7 mouse cellular contexts compared by ENCODE assay signal in the genomic region with DNA sequence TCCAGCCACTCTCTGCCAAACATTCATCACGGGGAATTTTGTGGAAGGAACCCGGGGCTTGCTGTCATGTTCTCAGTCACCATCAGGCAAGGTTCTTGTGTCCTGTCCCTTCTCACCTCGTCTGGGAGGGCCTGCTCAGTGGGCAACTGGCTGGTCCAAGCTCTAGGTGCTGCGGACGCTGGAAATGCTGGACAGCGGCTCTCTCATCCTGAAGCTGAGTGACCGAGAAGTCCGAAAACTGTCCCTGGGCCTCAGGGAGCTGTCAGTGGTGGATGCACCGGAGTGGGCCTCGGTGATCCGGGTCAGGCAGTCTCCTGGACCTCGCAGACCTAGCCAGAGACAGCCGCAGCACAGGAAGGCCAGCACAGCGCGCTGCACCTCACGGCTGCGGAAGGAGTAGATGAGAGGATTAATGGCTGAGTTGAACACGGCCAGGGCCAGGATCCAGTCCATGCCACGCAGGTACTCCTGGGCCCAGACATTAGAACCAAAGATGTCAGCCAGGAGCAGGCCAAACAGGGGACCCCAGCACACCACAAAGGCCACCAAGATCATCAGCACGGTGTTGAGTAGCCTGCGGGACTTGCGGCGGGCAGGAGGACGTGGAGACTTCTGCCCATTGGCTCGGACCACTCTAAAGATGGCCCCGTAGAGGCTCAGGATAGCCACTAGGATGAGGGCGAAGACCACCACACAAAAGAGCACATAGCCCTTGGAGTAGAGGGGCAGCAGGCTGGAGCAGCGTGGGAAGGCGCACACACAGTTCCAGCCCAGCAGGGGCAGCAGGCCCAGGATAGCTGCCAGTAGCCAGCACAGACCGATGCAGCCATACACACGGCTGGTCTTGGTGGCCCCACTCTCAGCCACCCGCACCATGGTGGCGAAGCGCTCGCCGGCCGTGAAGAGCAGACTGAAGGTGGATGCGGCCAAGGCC. TPM values are rescaled to one million over a fixed set of nuclear protein-coding genes. Genes with fewer than 3 reads are reported as not detected.
DNase-seq lines count a peak whose midpoint lies in the region; ATAC-seq lines count a peak whose summit lies in the region.

No protein-coding gene starts in this region.

- no peak for ATAC-seq in kidney, embryonic 14.5 days (ENCODE audit: low FRiP score, low TSS enrichment)
- ATAC-seq in kidney, embryonic 15.5 days (replicated peaks; ENCODE audit: low FRiP score), result no peak
- no peak for ATAC-seq in liver, embryonic 11.5 days (replicated peaks; ENCODE audit: low FRiP score)

- no peak overlapping the region for H3K27ac ChIP-seq in kidney, embryonic 14.5 days (ENCODE audit: low read depth, low read length)
- H3K27ac ChIP-seq in kidney, embryonic 15.5 days, result no peak overlapping the region
- peak overlapping the region; percentile 62; the same call in 1 of the 2 replicates for H3K27ac ChIP-seq in liver, embryonic 11.5 days (ENCODE audit: low read depth, low read length)

- peak; percentile 59 for DNase-seq in 416B (ENCODE audit: low read depth)
- peak; percentile 49 to 54 for DNase-seq in B cell, adult 2 months
- DNase-seq in liver, embryonic 11.5 days (ENCODE audit: low spot score), result no peak
- DNase-seq in right cerebral cortex, adult 18-20 months, result no peak
- DNase-seq in frontal cortex, adult 2 months (ENCODE audit: extremely low spot score in 1 of 2, low spot score in 1 of 2), result no peak

- peaks cover 11% of the 10 kb centered on the region for H3K4me1 ChIP-seq in kidney, embryonic 14.5 days (ENCODE audit: control insufficient read depth, insufficient read depth, low read length)
- peaks cover 44% of the 10 kb centered on the region for H3K4me1 ChIP-seq in kidney, embryonic 15.5 days
- peaks cover 47% of the 10 kb centered on the region for H3K4me1 ChIP-seq in liver, embryonic 11.5 days (replicated peaks; ENCODE audit: control insufficient read depth, insufficient read depth, low read length)

- 88% methylated on average over 38 of the region's 38 CpGs for WGBS in kidney, embryonic 14.5 days
- WGBS in kidney, embryonic 15.5 days, result 87% methylated on average over 38 of the region's 38 CpGs
- WGBS in liver, embryonic 11.5 days, result 80% methylated on average over 38 of the region's 38 CpGs

- peaks cover 6% of the 10 kb centered on the region; the same call in 1 of the 2 replicates for H3K27me3 ChIP-seq in kidney, embryonic 14.5 days (ENCODE audit: control insufficient read depth, insufficient read depth, low read length)
- peaks cover 9% of the 10 kb centered on the region for H3K27me3 ChIP-seq in kidney, embryonic 15.5 days
- no peaks in the 10 kb centered on the region for H3K27me3 ChIP-seq in liver, embryonic 11.5 days (replicated peaks; ENCODE audit: control insufficient read depth, insufficient read depth, low read length)

- 0 out of 2 replicates have a peak overlapping the region, but pooled peaks have one; percentile 4 for H3K9ac ChIP-seq in kidney, embryonic 14.5 days (ENCODE audit: low read depth, low read length)
- no peak overlapping the region for H3K9ac ChIP-seq in kidney, embryonic 15.5 days
- H3K9ac ChIP-seq in liver, embryonic 11.5 days (ENCODE audit: low read depth, low read length), result peak overlapping the region; percentile 64

- H3K9me3 ChIP-seq in kidney, embryonic 14.5 days (ENCODE audit: control insufficient read depth, low read length), result no peaks in the 10 kb centered on the region
- no peaks in the 10 kb centered on the region for H3K9me3 ChIP-seq in kidney, embryonic 15.5 days (replicated peaks)
- no peaks in the 10 kb centered on the region for H3K9me3 ChIP-seq in liver, embryonic 11.5 days (ENCODE audit: control insufficient read depth, low read length)

- no peak overlapping the region for H3K4me3 ChIP-seq in kidney, embryonic 14.5 days (ENCODE audit: low read length)
- H3K4me3 ChIP-seq in kidney, embryonic 15.5 days (replicated peaks), result no peak overlapping the region
- H3K4me3 ChIP-seq in liver, embryonic 11.5 days (ENCODE audit: low read depth, low read length), result peak overlapping the region; percentile 92

- peaks cover 4% of the 10 kb centered on the region; the same call in 1 of the 2 replicates for H3K36me3 ChIP-seq in kidney, embryonic 14.5 days (ENCODE audit: control insufficient read depth, insufficient read depth, low read length)
- H3K36me3 ChIP-seq in kidney, embryonic 15.5 days, result 0 out of 2 replicates have a peak, but pooled peaks cover 3% of the 10 kb centered on the region
- H3K36me3 ChIP-seq in liver, embryonic 11.5 days (ENCODE audit: control insufficient read depth, insufficient read depth, low read length), result 0 out of 2 replicates have a peak, but pooled peaks cover 2% of the 10 kb centered on the region

- no peak overlapping the region for H3K4me2 ChIP-seq in kidney, embryonic 14.5 days (replicated peaks; ENCODE audit: low read depth, low read length)
- no peak overlapping the region for H3K4me2 ChIP-seq in kidney, embryonic 15.5 days
- peak overlapping the region; percentile 78 for H3K4me2 ChIP-seq in liver, embryonic 11.5 days

RNA-seq across cellular contexts. Expression of gene S1pr4, which starts 1.3 kb away (rescaled TPM):
- 0.41 and 0.54 TPM in 2 replicates for polyA plus RNA-seq in kidney, embryonic 14.5 days (2014; fragmentation: Nextera tagmentation; extraction: Ambion mirVana)
- polyA plus RNA-seq in kidney, embryonic 15.5 days (2015; fragmentation: Nextera tagmentation; extraction: Ambion mirVana), result 1.2 and 1.4 TPM in 2 replicates
- polyA plus RNA-seq in liver, embryonic 11.5 days (2014; fragmentation: Nextera tagmentation; extraction: Ambion mirVana), result 4.5 and 4.6 TPM in 2 replicates
- 0.94 and 1.1 TPM in 2 replicates for polyA plus RNA-seq in frontal cortex, adult 2 months (2012; rRNA removed)

RNA-seq across cellular contexts. Expression of gene Ncln, which starts 2.4 kb away (rescaled TPM):
- 59.1 and 76.6 TPM in 2 replicates for polyA plus RNA-seq in kidney, embryonic 14.5 days (2014; fragmentation: Nextera tagmentation; extraction: Ambion mirVana)
- 85.7 and 93.5 TPM in 2 replicates for polyA plus RNA-seq in kidney, embryonic 15.5 days (2015; fragmentation: Nextera tagmentation; extraction: Ambion mirVana)
- 92.2 and 97.9 TPM in 2 replicates for polyA plus RNA-seq in liver, embryonic 11.5 days (2014; fragmentation: Nextera tagmentation; extraction: Ambion mirVana)
- polyA plus RNA-seq in frontal cortex, adult 2 months (2012; rRNA removed), result 120 and 134 TPM in 2 replicates

RNA-seq across cellular contexts. Expression of gene Celf5, which starts 16.1 kb away (rescaled TPM):
- 0.28 and 0.36 TPM in 2 replicates for polyA plus RNA-seq in kidney, embryonic 14.5 days (2014; fragmentation: Nextera tagmentation; extraction: Ambion mirVana)
- 0.50 and 0.82 TPM in 2 replicates for polyA plus RNA-seq in kidney, embryonic 15.5 days (2015; fragmentation: Nextera tagmentation; extraction: Ambion mirVana)
- polyA plus RNA-seq in liver, embryonic 11.5 days (2014; fragmentation: Nextera tagmentation; extraction: Ambion mirVana), result 0.12 TPM in 1 of 2 replicates, not detected in the other
- 345 and 388 TPM in 2 replicates for polyA plus RNA-seq in frontal cortex, adult 2 months (2012; rRNA removed)

RNA-seq across cellular contexts. Expression of gene Gna15, which starts 25.4 kb away (rescaled TPM):
- 0.23 and 0.60 TPM in 2 replicates for polyA plus RNA-seq in kidney, embryonic 14.5 days (2014; fragmentation: Nextera tagmentation; extraction: Ambion mirVana)
- polyA plus RNA-seq in kidney, embryonic 15.5 days (2015; fragmentation: Nextera tagmentation; extraction: Ambion mirVana), result 0.89 and 1.00 TPM in 2 replicates
- 10.1 and 11.3 TPM in 2 replicates for polyA plus RNA-seq in liver, embryonic 11.5 days (2014; fragmentation: Nextera tagmentation; extraction: Ambion mirVana)
- 2.9 and 3.7 TPM in 2 replicates for polyA plus RNA-seq in frontal cortex, adult 2 months (2012; rRNA removed)

RNA-seq across cellular contexts. Expression of gene Nfic, which starts 43.1 kb away (rescaled TPM):
- polyA plus RNA-seq in kidney, embryonic 14.5 days (2014; fragmentation: Nextera tagmentation; extraction: Ambion mirVana), result 47.3 and 59.0 TPM in 2 replicates
- 67.9 and 84.5 TPM in 2 replicates for polyA plus RNA-seq in kidney, embryonic 15.5 days (2015; fragmentation: Nextera tagmentation; extraction: Ambion mirVana)
- 15.4 and 21.4 TPM in 2 replicates for polyA plus RNA-seq in liver, embryonic 11.5 days (2014; fragmentation: Nextera tagmentation; extraction: Ambion mirVana)
- polyA plus RNA-seq in frontal cortex, adult 2 months (2012; rRNA removed), result 39.6 and 47.7 TPM in 2 replicates

Comparison
In these comparisons a context has a peak if more than half of its experiments do, and no peak if none do; other contexts are left out.
1. DNase-seq: peak in 416B (single experiment) and B cell, adult 2 months (2 of 2); none in liver, embryonic 11.5 days (single experiment), right cerebral cortex, adult 18-20 months (single experiment) and frontal cortex, adult 2 months (0 of 2).
2. RNA of gene Celf5, which starts 16.1 kb away (polyA plus RNA-seq): 345 to 388 TPM in frontal cortex, adult 2 months; 0.50 to 0.82 TPM in kidney, embryonic 15.5 days, 0.28 to 0.36 TPM in kidney, embryonic 14.5 days and 0.12 TPM in liver, embryonic 11.5 days; every median in the first group is over 100 times any median in the second.